In the genomic region with DNA sequence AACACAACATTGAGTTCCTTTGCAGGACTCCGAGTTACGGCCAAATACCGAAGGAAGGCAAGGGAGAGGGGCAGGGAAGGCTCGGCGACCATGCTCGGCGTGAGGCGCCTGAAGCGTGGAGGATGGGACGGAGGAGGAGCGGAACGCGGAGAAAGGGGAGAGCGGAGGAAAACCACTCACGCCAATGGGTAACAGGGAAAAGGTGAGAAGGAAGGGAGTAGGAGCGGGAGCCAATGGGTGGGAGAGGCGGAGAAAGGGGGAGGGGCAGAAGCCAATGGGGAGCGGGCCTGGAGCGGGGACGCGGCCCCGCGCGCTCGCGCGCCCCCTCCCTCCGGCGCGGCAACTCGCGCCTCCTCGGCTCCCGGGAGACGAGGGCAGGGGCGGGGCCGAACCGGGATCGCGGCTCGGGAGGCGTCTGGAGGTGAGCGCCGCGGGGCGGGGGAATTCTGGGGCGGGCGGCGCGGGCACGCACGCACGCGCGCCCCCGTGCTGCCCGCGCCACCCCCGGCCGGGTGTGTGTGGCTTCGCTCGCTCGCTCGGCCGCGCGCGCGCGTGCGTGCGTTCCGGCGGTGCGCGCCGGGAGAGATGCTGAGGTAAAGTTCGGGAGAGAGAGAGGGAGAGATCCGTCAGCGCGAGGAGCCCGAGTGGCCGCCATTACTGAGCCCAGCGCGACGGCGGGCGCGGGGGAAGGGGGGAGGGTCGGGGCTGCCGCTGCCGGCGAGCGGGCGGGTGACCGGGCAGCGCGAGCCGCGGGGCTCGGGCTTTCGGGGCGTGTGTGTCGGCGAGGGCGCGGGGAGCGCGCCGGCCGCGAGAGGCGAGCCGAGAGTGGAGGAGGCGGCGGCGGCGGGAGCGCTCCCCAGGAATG, we compare ENCODE assay signal across 8 mouse cellular contexts. TPM values are rescaled to one million over a fixed set of nuclear protein-coding genes. Genes with fewer than 3 reads are reported as not detected.
DNase-seq lines count a peak whose midpoint lies in the region; ATAC-seq lines count a peak whose summit lies in the region.

A gene (plus strand): TSS at position 517 of the 865 bp plus-strand sequence.

- H3K36me3 ChIP-seq in heart, embryonic 10.5 days = 0 out of 2 replicates have a peak, but pooled peaks cover 4% of the 10 kb centered on the region
- H3K36me3 ChIP-seq in kidney, embryonic 15.5 days = no peaks in the 10 kb centered on the region

- peak within 1 kb of the TSS; percentile 74 for H3K4me2 ChIP-seq in kidney, embryonic 15.5 days

- 0 out of 2 replicates have a peak, but pooled peaks have one; percentile 39 for ATAC-seq in erythroblast, adult 5-6 weeks (replicated peaks; ENCODE audit: low FRiP score, poor library complexity, severe bottlenecking)
- ATAC-seq in kidney, embryonic 15.5 days (replicated peaks; ENCODE audit: low FRiP score) = peak; percentile 98
- ATAC-seq in monocyte, adult 5-6 weeks (replicated peaks; ENCODE audit: insufficient number of reproducible peaks, low FRiP score, low TSS enrichment, poor library complexity, severe bottlenecking) = peak; percentile 59

- H3K27me3 ChIP-seq in heart, embryonic 10.5 days (ENCODE audit: insufficient read depth, poor library complexity, severe bottlenecking) = no peaks in the 10 kb centered on the region
- no peaks in the 10 kb centered on the region for H3K27me3 ChIP-seq in kidney, embryonic 15.5 days

- H3K27ac ChIP-seq in heart, embryonic 10.5 days = peak within 1 kb of the TSS; percentile 100
- H3K27ac ChIP-seq in kidney, embryonic 15.5 days = peak within 1 kb of the TSS; percentile 100

- peak within 1 kb of the TSS; percentile 98 for H3K9ac ChIP-seq in kidney, embryonic 15.5 days

- WGBS in heart, embryonic 10.5 days = under 1% methylated on average over 99 of the region's 119 CpGs
- WGBS in kidney, embryonic 15.5 days = 1% methylated on average over 58 of the region's 119 CpGs

- peak; percentile 65 to 70 for DNase-seq in B cell, adult 2 months
- peak; percentile 99 for DNase-seq in brain, adult 2 months (ENCODE audit: low read depth, low spot score)
- peak; percentile 97 for DNase-seq in heart, embryonic 10.5 days (ENCODE audit: low spot score)
- DNase-seq in liver = peak; percentile 92
- DNase-seq in spleen, postnatal 4 days (ENCODE audit: low spot score in 2 of 2) = peak; percentile 63 to 76

- H3K4me3 ChIP-seq in heart, embryonic 10.5 days = peak within 1 kb of the TSS; percentile 98
- H3K4me3 ChIP-seq in kidney, embryonic 15.5 days (replicated peaks) = peak within 1 kb of the TSS; percentile 84

- peaks cover 13% of the 10 kb centered on the region for H3K4me1 ChIP-seq in heart, embryonic 10.5 days
- peaks cover 7% of the 10 kb centered on the region; the same call in 1 of the 2 replicates for H3K4me1 ChIP-seq in kidney, embryonic 15.5 days

- H3K9me3 ChIP-seq in heart, embryonic 10.5 days = no peaks in the 10 kb centered on the region
- no peaks in the 10 kb centered on the region for H3K9me3 ChIP-seq in kidney, embryonic 15.5 days (replicated peaks)

RNA-seq across cellular contexts. Expression of the gene that starts here (rescaled TPM):
- total RNA-seq in erythroblast, adult 5-6 weeks (2015; ENCODE audit: low replicate concordance) = 3.8 and 7.1 TPM in 2 replicates
- total RNA-seq in erythroblast, adult 5-6 weeks (2017; ENCODE audit: low replicate concordance) = 4.2 and 6.9 TPM in 2 replicates
- 38.7 and 39.0 TPM in 2 replicates for polyA plus RNA-seq in heart, embryonic 10.5 days (2016; fragmentation: Nextera tagmentation; extraction: Ambion mirVana)
- 40.2 and 45.8 TPM in 2 replicates for polyA plus RNA-seq in kidney, embryonic 15.5 days (2015; fragmentation: Nextera tagmentation; extraction: Ambion mirVana)
- 9.7 to 20.8 TPM (median 11.9 TPM) in 3 replicates for total RNA-seq in monocyte, adult 5-6 weeks (2017)

Comparison
In these comparisons a context has a peak if more than half of its experiments do, and no peak if none do; other contexts are left out.
1. Peak in every context shown above with its lines: DNase-seq, ATAC-seq, H3K4me3 ChIP-seq and H3K27ac ChIP-seq.
2. ATAC-seq: peak in every context shown above with its lines; median percentile 98 in kidney, embryonic 15.5 days; 59 in monocyte, adult 5-6 weeks; 39 in erythroblast, adult 5-6 weeks.